Mouse (Mus musculus): Measurements from ENCODE around the gene Glud1. TPM values are rescaled to one million over a fixed set of nuclear protein-coding genes. Genes with fewer than 3 reads are reported as not detected.
A peak's percentile ranks its signal among the peaks of the same experiment; 100 is the strongest.

Glud1 gene
- total RNA-seq, 1 experiment from 2014 or later: 181 TPM

DNA sequence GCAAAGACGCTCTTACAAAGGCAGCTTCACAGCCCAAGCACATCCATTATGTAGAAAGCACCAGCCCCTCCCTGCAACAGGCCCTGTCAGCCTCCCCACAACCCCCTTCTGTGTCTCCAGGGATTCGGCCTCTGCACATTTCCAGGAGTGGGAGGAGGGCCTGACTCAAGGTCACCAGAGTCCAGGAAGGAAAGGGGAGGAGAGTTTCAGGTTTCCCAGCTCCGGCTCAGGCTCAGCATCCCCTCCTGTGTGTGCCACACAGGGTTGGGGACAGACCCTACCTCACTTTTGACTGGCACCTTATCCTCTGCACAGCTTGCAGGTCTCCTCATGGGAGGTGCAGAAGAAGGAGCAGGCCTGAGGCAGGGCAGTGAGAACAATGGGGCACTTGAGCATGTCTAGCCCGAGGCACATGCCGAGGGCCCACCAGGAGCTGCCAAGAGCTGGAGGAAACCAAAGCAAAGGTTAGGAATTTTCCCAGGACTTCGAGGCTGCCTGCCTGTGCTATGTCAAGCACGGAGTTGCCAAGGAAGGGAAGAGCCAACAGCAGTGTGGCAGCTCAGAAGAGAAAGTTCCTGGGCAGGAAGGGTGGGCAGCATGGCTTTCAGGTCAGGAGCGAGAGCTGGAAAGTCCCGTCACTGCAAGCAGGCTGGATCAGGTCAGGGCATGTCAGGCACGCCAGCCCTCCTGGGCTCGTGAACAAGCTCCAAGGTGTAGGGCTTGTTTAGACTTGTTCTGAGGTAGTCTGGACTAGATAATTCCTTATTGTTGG is 68.2 kb downstream of the Glud1 start:
- DNase-seq: peak; percentile 44

- no peak for DNase-seq
Measured at GRCm38 (mm10) chr14:34382921-34383704, 72.6 kb downstream of the Glud1 start.

DNA sequence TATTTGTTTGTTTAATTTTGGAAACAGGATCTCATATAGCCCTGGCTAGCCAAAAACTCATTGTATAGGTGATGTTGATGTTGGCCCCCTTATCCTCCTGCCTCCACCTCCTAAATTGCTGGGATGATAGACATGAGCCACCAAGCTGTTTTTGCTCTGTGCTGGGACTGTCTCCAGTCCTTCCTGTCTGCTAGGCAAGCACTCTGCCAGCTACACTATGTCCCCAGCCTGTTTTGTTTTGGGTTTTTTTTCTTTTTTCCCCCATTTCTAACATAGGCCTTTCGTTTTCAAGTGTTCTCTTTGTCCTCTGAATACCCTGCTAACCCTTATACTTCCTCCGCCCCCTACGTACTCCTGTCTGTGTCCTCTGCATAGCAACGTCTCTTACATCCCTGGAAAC is 82.8 kb downstream of the Glud1 start:
- DNase-seq: no peak

Other genes starting within 250 kb of the Glud1 start
- gene Anxa8, start 224.7 kb upstream of the Glud1 start, total RNA-seq (2021): 1.3 and 2.1 TPM in 2 replicates
- gene A630023A22Rik, start 208.0 kb upstream of the Glud1 start, total RNA-seq (2021): not detected in 2 replicates
- 0.15 TPM in 1 of 2 replicates, not detected in the other for gene Npy4r, start 158.2 kb upstream of the Glud1 start, total RNA-seq (2021)
- 0.76 and 2.5 TPM in 2 replicates for gene Gprin2, start 109.1 kb upstream of the Glud1 start, total RNA-seq (2021)
- gene Syt15, start 91.1 kb upstream of the Glud1 start, total RNA-seq (2021): 0.33 TPM in 1 of 2 replicates, not detected in the other
- 13.5 and 16.4 TPM in 2 replicates for gene Shld2, start 234 bp upstream of the Glud1 start, total RNA-seq (2021)
- not detected in 2 replicates for gene Fam25c, start 44.7 kb downstream of the Glud1 start, total RNA-seq (2021)
- 7.4 and 9.7 TPM in 2 replicates for gene Sncg, start 64.1 kb downstream of the Glud1 start, total RNA-seq (2021)
- 26.1 and 31.2 TPM in 2 replicates for gene Mmrn2, start 64.7 kb downstream of the Glud1 start, total RNA-seq (2021)
- 64.7 and 73.0 TPM in 2 replicates for gene Bmpr1a, start 192.6 kb downstream of the Glud1 start, total RNA-seq (2021)
- not detected in 2 replicates for gene 9230112D13Rik, start 212.1 kb downstream of the Glud1 start, total RNA-seq (2021)

Measured in adrenal gland, postnatal 25 days (tissue).